Mouse (Mus musculus): ENCODE measurements around the gene Gamt.

DNA sequence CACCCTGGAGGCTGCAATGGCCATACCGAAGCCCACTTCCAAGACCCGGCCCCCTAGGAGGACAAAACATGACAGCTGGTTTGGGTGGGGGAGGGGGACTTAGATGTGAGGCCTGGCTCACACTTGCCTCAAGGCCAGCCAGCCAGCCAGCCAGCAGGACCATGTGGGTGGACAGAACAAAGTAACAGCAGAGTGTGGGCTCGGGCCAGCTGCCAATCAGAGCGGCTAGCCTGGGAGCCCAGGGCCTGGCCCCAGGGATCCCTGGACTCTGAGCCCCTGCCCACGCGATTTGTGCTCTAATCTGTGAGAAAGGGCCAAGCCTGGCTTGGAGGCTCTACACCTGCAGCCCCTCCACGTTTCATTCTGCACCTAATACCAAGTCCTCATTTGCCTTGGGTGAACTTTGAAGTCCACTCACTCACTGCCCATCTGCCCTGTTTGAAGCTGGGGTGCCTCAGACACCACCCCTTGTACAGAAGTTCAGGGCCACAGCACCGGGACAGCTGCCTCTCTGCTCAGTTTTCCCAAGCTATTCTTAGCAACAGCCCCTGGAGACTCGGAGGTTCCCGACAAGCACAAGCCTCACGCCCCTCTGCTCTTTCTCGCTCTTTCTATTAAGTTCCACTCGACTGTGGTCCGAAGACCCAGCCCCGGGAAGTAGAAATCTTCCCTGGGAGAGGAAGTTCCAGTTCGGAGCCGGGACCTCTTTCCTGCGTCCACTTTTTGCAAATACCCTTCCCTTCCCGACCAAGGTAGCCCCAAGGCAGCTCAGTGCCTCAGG lies 761 bp downstream of the Gamt start:
- TF ChIP-seq CTCF (IDR thresholded peaks at IDR 0.05; ENCODE audit: borderline replicate concordance, insufficient read depth, low read depth, low read length) (no peak), POLR2A (IDR thresholded peaks at IDR 0.05; ENCODE audit: borderline replicate concordance, insufficient read depth, low read length) (peak; percentile 7; the same call in 1 of the 2 replicates)

Measured in cerebellum, adult 2 months (tissue).